Mouse (Mus musculus) stomach, postnatal 0 days (tissue): ENCODE measurements at regions not wholly inside any gene's neighbourhood (a gene's known extent, or its start where the extent isn't known, plus 50 kb on each side); places are given as distances from the start of the nearest gene placed in this dataset.

Source experiments
- CTCF ChIP-seq: IDR thresholded peaks from 2 replicates; pipeline ENCODE4 v1.5.1; 2016; ENCODE audit warnings: antibody characterized with exemption, low read depth, mild to moderate bottlenecking, moderate library complexity
- EP300 ChIP-seq: optimal IDR thresholded peaks from 2 replicates; pipeline ENCODE3; 2016; ENCODE audit warnings: antibody characterized with exemption

- TF ChIP-seq EP300: no peak
- no peak for TF ChIP-seq CTCF
These were observed 217.6 kb upstream of the Gm9747 start for GRCm38 (mm10) chr1:82015341-82015740.
